Mouse (Mus musculus) lung, embryonic 16.5 days (tissue): ENCODE data around the gene Vps16. TPM values are rescaled to one million over a fixed set of nuclear protein-coding genes. Genes with fewer than 3 reads are reported as not detected.

Experiments
- ATAC-seq: fragments of 200-750 bp; cut with Nextera tagmentation; 2 replicates; pipeline ENCODE4 v1.8.0; 2017; ENCODE audit warnings: low read depth, mild to moderate bottlenecking, moderate library complexity
- H3K27ac ChIP-seq: fragments of 300-500 bp; sonication (generic); 2 replicates; pipeline ENCODE4 v1.5.1; 2014; ENCODE audit warnings: mild to moderate bottlenecking, control low read depth, low read length
- H3K27me3 ChIP-seq: fragments of 300-500 bp; sonication (generic); 2 replicates; pipeline ENCODE4 v1.6.1; 2014; ENCODE audit warnings: low read depth, low read length, mixed read lengths; ENCODE audit not compliant: control insufficient read depth, insufficient read depth
- H3K36me3 ChIP-seq: fragments of 300-500 bp; sonication (generic); 2 replicates; pipeline ENCODE4 v1.6.1; 2014; ENCODE audit warnings: low read length; ENCODE audit not compliant: control insufficient read depth, insufficient read depth
- H3K4me1 ChIP-seq: fragments of 300-500 bp; sonication (generic); replicated peaks from 2 replicates; pipeline ENCODE4 v1.6.1; 2014; ENCODE audit warnings: low read length, mixed read lengths; ENCODE audit not compliant: control insufficient read depth, insufficient read depth
- H3K4me2 ChIP-seq: fragments of 300-500 bp; sonication (generic); 2 replicates; pipeline ENCODE4 v1.6.1; 2014; ENCODE audit warnings: low read depth, low read length, control low read depth
- H3K4me3 ChIP-seq: fragments of 300-500 bp; sonication (generic); 2 replicates; pipeline ENCODE4 v1.5.1; 2014; ENCODE audit warnings: mild to moderate bottlenecking, low read length, control low read depth
- H3K9ac ChIP-seq: fragments of 300-500 bp; sonication (generic); 2 replicates; pipeline ENCODE4 v1.6.1; 2014; ENCODE audit warnings: low read length, control low read depth
- H3K9me3 ChIP-seq: fragments of 300-500 bp; sonication (generic); 2 replicates; pipeline ENCODE4 v1.6.1; 2016; ENCODE audit warnings: low read length; ENCODE audit not compliant: control insufficient read depth
- WGBS: fragments of 180-500 bp; shearing (Covaris S2); extraction: QIAGEN DNeasy Blood & Tissue Kit; methylation state at CpG from one replicate; pipeline ENCODE4 v1.1.7; 2014; 5-methylcytosine and 5-hydroxymethylcytosine counted together
- polyA plus RNA-seq: library from polyadenylated mRNA; unstranded; fragments of >200 nt; fragmentation: Nextera tagmentation; extraction: Ambion mirVana; gene quantifications from 2 replicates; pipeline ENCODE4 v1.2.1, GENCODE M21; 2015

Gene Vps16
- polyA plus RNA-seq, 1 experiment from 2014 or later = 84.3 TPM

- H3K27me3 ChIP-seq = no peaks in the 10 kb centered on the region
- ATAC-seq = no peak
- 70% methylated on average over 3 of the region's 3 CpGs for WGBS
Observed at GRCm38 (mm10) chr2:130412775-130413174, 11.4 kb upstream of the Vps16 start.

DNA sequence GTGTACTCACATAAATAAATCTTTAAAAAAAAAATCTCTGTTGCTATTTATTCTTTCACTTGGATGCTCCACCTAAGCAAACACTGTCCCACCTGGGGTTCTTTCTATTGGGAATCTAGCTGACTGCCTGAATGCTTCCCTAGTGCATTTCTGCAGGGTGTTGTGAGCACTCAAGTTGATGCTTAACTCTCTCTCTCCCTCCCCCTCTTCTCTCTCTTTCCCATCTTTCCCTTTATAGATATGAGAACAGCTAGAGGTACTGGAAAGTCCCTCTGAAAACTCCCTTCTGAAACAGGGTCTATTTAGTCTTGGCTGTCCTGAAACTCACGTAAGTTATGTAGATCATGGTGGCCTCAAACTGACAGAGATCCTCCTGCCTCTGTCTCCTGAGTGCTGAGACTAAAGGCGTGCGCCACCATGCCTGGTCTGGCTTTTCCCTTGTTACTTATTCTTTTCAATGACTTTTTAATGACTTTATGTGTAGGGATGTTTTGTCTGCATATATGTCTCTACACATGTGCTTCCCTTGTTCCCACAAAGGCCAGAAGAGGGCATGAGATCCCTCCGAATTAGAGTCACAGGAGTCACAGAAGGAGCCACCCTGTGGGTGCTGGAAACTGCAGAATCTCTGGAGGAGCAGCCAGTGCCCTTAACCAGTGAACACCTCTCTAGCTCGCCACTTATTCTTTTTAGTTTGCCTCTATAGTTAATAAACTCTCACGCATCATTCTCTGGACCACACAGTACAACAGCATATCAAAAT lies 9.9 kb upstream of the Vps16 start:
- 75% methylated on average over 6 of the region's 6 CpGs for WGBS
- no peaks in the 10 kb centered on the region for H3K36me3 ChIP-seq
- no peak overlapping the region for H3K4me3 ChIP-seq
- H3K27ac ChIP-seq = no peak overlapping the region
- no peak for ATAC-seq
- no peaks in the 10 kb centered on the region for H3K4me1 ChIP-seq
- no peaks in the 10 kb centered on the region for H3K27me3 ChIP-seq
- H3K9ac ChIP-seq = no peak overlapping the region
- no peak overlapping the region for H3K4me2 ChIP-seq
- no peaks in the 10 kb centered on the region for H3K9me3 ChIP-seq

More at GRCm38 (mm10) chr2:130412775-130413174, 11.4 kb upstream of the Vps16 start:
- Histone ChIP-seq H3K27ac (no peak overlapping the region), H3K9me3 (no peaks in the 10 kb centered on the region), H3K9ac (no peak overlapping the region), H3K4me1 (no peaks in the 10 kb centered on the region), H3K36me3 (no peaks in the 10 kb centered on the region), H3K4me2 (no peak overlapping the region), H3K4me3 (no peak overlapping the region)

DNA sequence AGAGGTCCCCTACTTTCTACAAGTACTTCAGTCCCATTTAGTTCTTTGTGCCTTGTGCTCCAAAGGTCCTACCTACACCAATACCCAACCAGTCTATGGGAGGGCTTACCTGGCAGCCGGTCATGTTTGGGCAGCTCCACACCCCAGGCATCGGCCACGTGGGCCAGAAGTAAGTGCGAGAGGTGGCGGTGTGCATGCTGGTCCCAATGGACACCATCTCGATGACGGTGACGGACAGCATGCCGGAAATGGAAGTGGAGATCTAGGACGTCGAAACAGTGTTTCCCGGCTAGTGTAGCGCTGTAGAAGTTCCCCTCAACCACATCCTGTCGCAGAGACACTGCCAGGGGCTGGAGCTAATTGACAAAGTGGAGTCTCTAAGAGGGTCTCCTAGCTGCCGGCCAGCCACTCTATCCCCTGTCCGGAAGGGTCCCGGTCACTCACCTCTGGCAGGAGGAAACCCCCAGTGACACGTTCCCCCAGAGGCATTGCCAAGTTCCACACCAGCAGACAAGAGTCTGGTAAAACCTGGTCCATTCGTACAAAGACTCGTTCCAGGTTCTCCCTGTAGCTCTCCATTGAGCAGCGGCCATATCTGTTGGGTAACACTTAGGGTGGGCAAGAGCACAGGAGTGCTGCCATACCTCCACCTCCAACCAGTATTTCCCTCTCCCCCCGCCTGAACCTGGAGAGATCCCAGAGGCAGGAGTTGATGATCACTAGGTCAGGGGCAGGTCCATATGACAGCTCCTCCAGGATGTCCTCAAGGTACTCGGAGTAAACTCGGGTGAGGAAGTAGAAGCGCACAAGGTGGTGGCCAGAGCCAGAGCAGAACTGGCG lies 2.1 kb upstream of the Vps16 start:
- H3K27me3 ChIP-seq = no peaks in the 10 kb centered on the region
- no peak overlapping the region for H3K9ac ChIP-seq
- no peaks in the 10 kb centered on the region for H3K36me3 ChIP-seq
- no peaks in the 10 kb centered on the region for H3K9me3 ChIP-seq
- H3K4me3 ChIP-seq = no peak overlapping the region
- WGBS = 92% methylated on average over 26 of the region's 26 CpGs
- H3K4me1 ChIP-seq = peaks cover 10% of the 10 kb centered on the region
- ATAC-seq = no peak
- H3K4me2 ChIP-seq = no peak overlapping the region
- no peak overlapping the region for H3K27ac ChIP-seq

GRCm38 (mm10) chr2:130423397-130424125 lies 578 bp upstream of the Vps16 start:
- peak overlapping the region; percentile 87 for H3K9ac ChIP-seq
- peak; percentile 67 for ATAC-seq
- H3K4me1 ChIP-seq = peaks cover 10% of the 10 kb centered on the region
- H3K27me3 ChIP-seq = no peaks in the 10 kb centered on the region
- peak overlapping the region; percentile 75 for H3K4me3 ChIP-seq
- WGBS = 15% methylated on average over 43 of the region's 49 CpGs
- H3K27ac ChIP-seq = peak overlapping the region; percentile 87
- no peaks in the 10 kb centered on the region for H3K36me3 ChIP-seq
- no peaks in the 10 kb centered on the region for H3K9me3 ChIP-seq
- H3K4me2 ChIP-seq = peak overlapping the region; percentile 91

DNA sequence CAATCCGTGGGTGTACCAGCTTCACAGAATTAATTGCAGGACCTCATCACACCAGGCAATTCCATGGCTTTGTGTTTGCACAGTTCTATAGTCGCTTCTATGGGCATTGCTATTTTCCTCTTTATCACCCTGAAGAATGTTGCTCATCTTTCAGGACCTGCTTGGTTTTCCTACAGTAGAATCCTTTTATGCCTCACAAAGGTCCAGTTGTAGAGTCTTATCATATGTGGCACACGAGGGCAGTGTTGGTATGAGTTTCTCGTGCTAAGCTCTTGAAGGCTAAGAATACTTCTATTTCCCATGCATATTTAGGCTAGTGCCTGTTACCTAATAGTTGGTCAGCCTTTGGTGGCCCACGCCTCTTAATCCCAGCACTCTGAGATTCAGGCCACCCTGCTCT lies 973 bp downstream of the Vps16 start:
- Histone ChIP-seq H3K4me2 (peak overlapping the region; percentile 91), H3K4me3 (peak overlapping the region; percentile 75), H3K36me3 (no peaks in the 10 kb centered on the region), H3K27me3 (no peaks in the 10 kb centered on the region), H3K9ac (peak overlapping the region; percentile 87), H3K4me1 (peaks cover 14% of the 10 kb centered on the region), H3K27ac (no peak overlapping the region), H3K9me3 (no peaks in the 10 kb centered on the region)
- no peak for ATAC-seq
- 23% methylated on average over 5 of the region's 5 CpGs for WGBS

- H3K9ac ChIP-seq = no peak overlapping the region
- no peak overlapping the region for H3K4me2 ChIP-seq
- no peaks in the 10 kb centered on the region for H3K27me3 ChIP-seq
- H3K27ac ChIP-seq = no peak overlapping the region
- peaks cover 6% of the 10 kb centered on the region for H3K4me1 ChIP-seq
- 49% methylated on average over 2 of the region's 2 CpGs for WGBS
- H3K36me3 ChIP-seq = no peaks in the 10 kb centered on the region
- no peak for ATAC-seq
- H3K9me3 ChIP-seq = no peaks in the 10 kb centered on the region
- H3K4me3 ChIP-seq = no peak overlapping the region
Observed at GRCm38 (mm10) chr2:130429851-130430250, 5.7 kb downstream of the Vps16 start.

GRCm38 (mm10) chr2:130430484-130430883 lies 6.3 kb downstream of the Vps16 start:
- H3K4me1 ChIP-seq = peaks cover 4% of the 10 kb centered on the region
- no peaks in the 10 kb centered on the region for H3K9me3 ChIP-seq
- 56% methylated on average over 3 of the region's 3 CpGs for WGBS
- no peaks in the 10 kb centered on the region for H3K36me3 ChIP-seq
- ATAC-seq = 0 out of 2 replicates have a peak, but pooled peaks have one; percentile 32
- H3K27me3 ChIP-seq = no peaks in the 10 kb centered on the region
- H3K9ac ChIP-seq = no peak overlapping the region
- no peak overlapping the region for H3K4me3 ChIP-seq
- no peak overlapping the region for H3K27ac ChIP-seq
- H3K4me2 ChIP-seq = no peak overlapping the region

DNA sequence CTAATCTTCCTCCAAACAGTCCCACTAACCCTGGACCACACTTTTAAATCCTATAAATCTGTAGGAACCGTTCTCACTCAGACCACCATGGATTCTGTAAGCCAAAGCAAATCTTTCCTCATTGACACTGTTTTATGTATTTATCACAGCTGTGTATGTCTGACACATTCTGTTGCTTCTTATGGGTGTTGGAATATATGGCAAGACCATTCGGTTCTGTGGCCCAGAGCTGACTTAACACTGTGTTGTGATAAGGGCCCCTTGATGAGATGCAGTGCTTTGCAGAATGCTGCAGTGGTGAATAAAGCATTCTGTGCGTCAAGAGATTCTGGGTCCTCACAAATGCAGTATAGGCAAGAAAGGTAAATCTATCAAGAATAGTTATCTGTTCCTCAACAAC lies 8.0 kb downstream of the Vps16 start:
- Histone ChIP-seq H3K9me3 (no peaks in the 10 kb centered on the region), H3K27ac (no peak overlapping the region), H3K36me3 (no peaks in the 10 kb centered on the region), H3K9ac (no peak overlapping the region), H3K4me2 (no peak overlapping the region), H3K4me1 (peaks cover 4% of the 10 kb centered on the region), H3K4me3 (no peak overlapping the region), H3K27me3 (no peaks in the 10 kb centered on the region)
- ATAC-seq = no peak
- 81% methylated on average over 3 of the region's 3 CpGs for WGBS

DNA sequence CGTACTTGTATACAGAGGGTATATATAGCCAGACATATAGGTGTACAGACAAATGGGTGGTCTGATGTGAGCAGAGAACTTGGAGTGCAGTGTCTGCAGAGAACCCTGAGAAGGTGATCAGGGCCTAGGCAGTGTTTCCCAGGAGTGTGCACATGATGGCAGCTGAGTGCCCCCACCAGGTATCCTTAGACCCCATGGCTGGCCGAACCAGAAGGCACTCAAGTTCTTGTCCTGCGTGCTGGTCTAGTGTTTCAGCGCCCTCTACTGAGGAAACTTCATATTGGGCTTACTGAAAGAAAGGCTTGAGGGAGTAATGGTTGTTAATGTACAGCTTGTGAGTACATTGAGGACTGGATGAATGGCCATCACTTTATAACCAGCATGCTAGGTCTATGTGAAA lies 9.0 kb downstream of the Vps16 start:
- H3K4me3 ChIP-seq = no peak overlapping the region
- peaks cover 4% of the 10 kb centered on the region for H3K4me1 ChIP-seq
- H3K27ac ChIP-seq = no peak overlapping the region
- WGBS = 16% methylated on average over 4 of the region's 4 CpGs
- no peaks in the 10 kb centered on the region for H3K9me3 ChIP-seq
- no peak overlapping the region for H3K4me2 ChIP-seq
- peaks cover 3% of the 10 kb centered on the region; the same call in 1 of the 2 replicates for H3K36me3 ChIP-seq
- ATAC-seq = peak; percentile 15; the same call in 1 of the 2 replicates
- no peaks in the 10 kb centered on the region for H3K27me3 ChIP-seq
- H3K9ac ChIP-seq = no peak overlapping the region
